Mouse (Mus musculus) hindbrain, embryonic 11.5 days (tissue): Measurements from ENCODE around the gene Adh1. TPM values are rescaled to one million over a fixed set of nuclear protein-coding genes. Genes with fewer than 3 reads are reported as not detected.
A peak's percentile ranks its signal among the peaks of the same experiment; 100 is the strongest.

Experiments
- ATAC-seq: fragments of 200-750 bp; cut with Nextera tagmentation; 2 replicates; pipeline ENCODE4 v1.8.0; 2017; ENCODE audit warnings: mild to moderate bottlenecking, moderate TSS enrichment, moderate library complexity; ENCODE audit not compliant: low FRiP score
- DNase-seq: peaks from one replicate; pipeline ENCODE4 v3.0.0-alpha.2; 2015; ENCODE audit warnings: low spot score
- H3K27ac ChIP-seq: fragments of 300-500 bp; sonication (generic); 2 replicates; pipeline ENCODE4 v1.5.1; 2014; ENCODE audit warnings: mild to moderate bottlenecking, low read depth, low read length
- H3K27me3 ChIP-seq: fragments of 300-500 bp; sonication (generic); 2 replicates; pipeline ENCODE4 v1.6.1; 2014; ENCODE audit warnings: mild to moderate bottlenecking, low read length, moderate library complexity, mixed read lengths; ENCODE audit not compliant: control insufficient read depth, insufficient read depth
- H3K36me3 ChIP-seq: fragments of 300-500 bp; sonication (generic); 2 replicates; pipeline ENCODE4 v1.6.1; 2014; ENCODE audit warnings: mild to moderate bottlenecking, low read length, moderate library complexity, mixed read lengths; ENCODE audit not compliant: control insufficient read depth, insufficient read depth
- H3K4me1 ChIP-seq: fragments of 300-500 bp; sonication (generic); replicated peaks from 2 replicates; pipeline ENCODE4 v1.6.1; 2014; ENCODE audit warnings: low read length, mixed read lengths; ENCODE audit not compliant: control insufficient read depth, insufficient read depth
- H3K4me2 ChIP-seq: fragments of 300-500 bp; sonication (generic); replicated peaks from 2 replicates; pipeline ENCODE4 v1.6.1; 2014; ENCODE audit warnings: mild to moderate bottlenecking, low read depth, low read length
- H3K4me3 ChIP-seq: fragments of 300-500 bp; sonication (generic); 2 replicates; pipeline ENCODE4 v1.5.1; 2014; ENCODE audit warnings: low read depth, low read length
- H3K9ac ChIP-seq: fragments of 300-500 bp; sonication (generic); 2 replicates; pipeline ENCODE4 v1.6.1; 2014; ENCODE audit warnings: low read depth, low read length
- H3K9me3 ChIP-seq: fragments of 300-500 bp; sonication (generic); 2 replicates; pipeline ENCODE4 v1.6.1; 2016; ENCODE audit warnings: low read length; ENCODE audit not compliant: control insufficient read depth
- WGBS: fragments of 180-500 bp; shearing (Covaris S2); extraction: QIAGEN DNeasy Blood & Tissue Kit; methylation state at CpG from one replicate; pipeline ENCODE4 v1.1.7; 2014; 5-methylcytosine and 5-hydroxymethylcytosine counted together
- polyA plus RNA-seq: library from polyadenylated mRNA; unstranded; fragments of >200 nt; fragmentation: Nextera tagmentation; extraction: Ambion mirVana; gene quantifications from 2 replicates; pipeline ENCODE4 v1.2.1, GENCODE M21; 2014

Gene Adh1
- polyA plus RNA-seq, 1 experiment from 2014 or later, result 0.29 TPM

- Histone ChIP-seq H3K4me3 (no peak overlapping the region), H3K27me3 (no peaks in the 10 kb centered on the region), H3K36me3 (no peaks in the 10 kb centered on the region), H3K4me1 (no peaks in the 10 kb centered on the region), H3K9me3 (no peaks in the 10 kb centered on the region), H3K9ac (no peak overlapping the region), H3K4me2 (no peak overlapping the region), H3K27ac (no peak overlapping the region)
- 66% methylated on average over 10 of the region's 10 CpGs for WGBS
- DNase-seq (no peak), ATAC-seq (no peak)
These were observed 44.9 kb downstream of the Adh1 start for GRCm38 (mm10) chr3:138305486-138306289.

GRCm38 (mm10) chr3:138306290-138306683 is 45.5 kb downstream of the Adh1 start:
- H3K27ac ChIP-seq, result no peak overlapping the region
- peak; percentile 12 for DNase-seq

DNA sequence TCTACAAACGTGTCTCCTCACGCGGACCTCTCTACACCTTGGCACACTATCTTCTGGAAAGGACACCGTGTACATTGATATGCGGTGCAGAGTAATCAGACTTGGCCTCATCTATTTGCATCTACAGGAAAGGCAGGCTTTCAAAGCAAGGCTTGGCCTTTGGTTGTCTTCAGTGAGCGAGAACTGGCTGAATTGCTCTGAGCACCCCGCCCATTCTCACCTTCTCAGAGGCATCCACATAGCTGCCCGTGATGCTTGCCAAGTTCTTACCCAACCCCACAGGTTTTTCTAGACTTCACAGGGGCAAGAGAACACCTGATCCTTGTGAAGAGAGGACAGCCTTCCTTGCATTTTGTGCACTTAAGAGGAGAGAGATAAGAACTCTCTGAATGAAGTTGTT is 49.1 kb downstream of the Adh1 start:
- ATAC-seq (no peak), DNase-seq (no peak)
- Histone ChIP-seq H3K9me3 (no peaks in the 10 kb centered on the region), H3K36me3 (no peaks in the 10 kb centered on the region), H3K27ac (no peak overlapping the region), H3K4me2 (no peak overlapping the region), H3K4me1 (no peaks in the 10 kb centered on the region), H3K9ac (no peak overlapping the region), H3K27me3 (no peaks in the 10 kb centered on the region), H3K4me3 (no peak overlapping the region)
- 92% methylated on average over 8 of the region's 8 CpGs for WGBS

More at GRCm38 (mm10) chr3:138306290-138306683, 45.5 kb downstream of the Adh1 start:
- Histone ChIP-seq H3K4me2 (no peak overlapping the region), H3K4me1 (no peaks in the 10 kb centered on the region), H3K4me3 (no peak overlapping the region), H3K9ac (no peak overlapping the region), H3K9me3 (no peaks in the 10 kb centered on the region), H3K36me3 (no peaks in the 10 kb centered on the region), H3K27me3 (no peaks in the 10 kb centered on the region)
- no peak for ATAC-seq
- 49% methylated on average over 8 of the region's 8 CpGs for WGBS

- Histone ChIP-seq H3K27me3 (no peaks in the 10 kb centered on the region), H3K4me3 (no peak overlapping the region), H3K27ac (no peak overlapping the region), H3K4me2 (no peak overlapping the region), H3K9ac (no peak overlapping the region), H3K36me3 (no peaks in the 10 kb centered on the region), H3K4me1 (no peaks in the 10 kb centered on the region), H3K9me3 (no peaks in the 10 kb centered on the region)
- no peak for DNase-seq
- no peak for ATAC-seq
- 83% methylated on average over 6 of the region's 6 CpGs for whole genome bisulfite sequencing
These were observed 50.2 kb downstream of the Adh1 start for GRCm38 (mm10) chr3:138311015-138311414.

DNA sequence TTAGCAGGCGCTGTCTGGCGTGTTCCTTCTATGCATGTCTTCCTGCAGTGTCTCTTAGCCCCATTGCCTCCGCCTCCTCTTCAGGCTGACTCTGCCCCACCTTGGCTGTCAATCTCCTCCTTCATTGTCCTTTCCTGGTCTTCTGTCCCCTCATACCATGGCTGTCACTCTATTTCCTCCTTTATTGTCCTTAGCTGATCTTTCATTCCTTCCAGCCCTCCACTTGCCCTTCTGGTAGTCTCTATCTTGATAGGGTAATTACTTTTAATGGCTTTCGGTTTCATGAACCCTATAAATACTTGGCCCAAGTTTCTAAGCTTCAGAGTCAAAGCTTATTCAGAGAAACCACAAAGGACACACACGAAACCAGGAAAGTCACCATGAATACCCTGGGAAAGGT is 52.2 kb downstream of the Adh1 start, which contains the start of gene Adh6a:
Gene Adh6a (plus strand): TSS at position 322 of the 400 bp plus-strand sequence.
- ATAC-seq (no peak), DNase-seq (no peak)
- no peak within 1 kb of the TSS for H3K27ac ChIP-seq
- H3K4me3 ChIP-seq, result no peak within 1 kb of the TSS
- H3K9me3 ChIP-seq, result no peaks in the 10 kb centered on the region
- WGBS, result 75% methylated on average over 5 of the region's 5 CpGs
- no peak within 1 kb of the TSS for H3K9ac ChIP-seq
- H3K4me2 ChIP-seq, result no peak within 1 kb of the TSS
- no peaks in the 10 kb centered on the region for H3K36me3 ChIP-seq
- H3K27me3 ChIP-seq, result no peaks in the 10 kb centered on the region
- H3K4me1 ChIP-seq, result no peaks in the 10 kb centered on the region

DNA sequence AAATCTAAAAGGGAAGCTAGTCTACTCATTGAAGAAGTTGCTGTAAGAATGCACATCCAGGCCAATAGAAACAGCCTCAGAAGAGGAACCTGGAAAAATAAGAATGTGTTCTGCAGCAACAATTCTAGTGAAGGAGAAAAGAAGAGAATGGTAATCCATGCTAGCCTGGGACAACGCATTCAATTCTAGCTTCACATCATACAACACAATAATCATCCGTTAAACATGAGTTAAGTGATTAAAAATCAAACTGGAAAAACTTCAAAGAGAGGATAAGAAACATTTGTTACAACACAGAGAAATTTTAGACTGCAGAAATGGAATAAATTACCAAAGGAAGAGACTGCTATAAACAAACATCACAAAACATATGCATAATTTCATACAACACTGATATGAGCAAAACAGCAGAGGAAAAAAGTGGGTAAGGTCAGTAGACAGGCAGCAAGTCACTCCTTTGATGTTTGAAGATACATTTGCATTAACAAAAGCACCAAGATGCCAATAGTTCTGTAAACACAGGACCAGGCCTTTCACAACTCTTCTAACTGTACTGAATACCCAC is 56.2 kb downstream of the Adh1 start:
- Histone ChIP-seq H3K4me3 (no peak overlapping the region), H3K27me3 (no peaks in the 10 kb centered on the region), H3K36me3 (no peaks in the 10 kb centered on the region), H3K4me1 (no peaks in the 10 kb centered on the region), H3K9ac (no peak overlapping the region), H3K4me2 (no peak overlapping the region), H3K27ac (no peak overlapping the region), H3K9me3 (no peaks in the 10 kb centered on the region)
- DNase-seq (no peak), ATAC-seq (no peak)
- WGBS, result 89% methylated on average over 2 of the region's 2 CpGs

DNA sequence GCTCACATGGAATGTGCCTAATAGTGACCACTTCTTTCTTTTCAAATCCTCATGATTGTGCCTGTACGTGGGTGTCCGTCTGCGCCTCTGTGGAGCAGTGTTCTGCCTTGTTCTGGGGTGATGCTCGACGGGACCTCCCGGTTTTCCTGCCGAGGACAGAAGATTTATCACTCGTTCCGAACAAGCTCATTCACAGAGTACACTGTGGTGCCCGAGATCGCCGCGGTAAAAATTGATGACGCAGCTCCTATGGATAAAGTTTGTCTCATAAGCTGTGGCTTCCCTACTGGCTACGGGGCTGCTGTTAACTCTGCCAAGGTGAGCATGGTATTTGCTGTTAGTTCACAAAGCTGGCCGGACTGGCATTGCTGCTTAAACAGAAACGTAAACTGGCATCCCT is 64.2 kb downstream of the Adh1 start:
- H3K4me3 ChIP-seq, result no peak overlapping the region
- no peak for ATAC-seq
- no peaks in the 10 kb centered on the region for H3K9me3 ChIP-seq
- WGBS, result 93% methylated on average over 17 of the region's 17 CpGs
- H3K36me3 ChIP-seq, result no peaks in the 10 kb centered on the region
- no peaks in the 10 kb centered on the region for H3K27me3 ChIP-seq
- no peak overlapping the region for H3K4me2 ChIP-seq
- no peaks in the 10 kb centered on the region for H3K4me1 ChIP-seq
- H3K27ac ChIP-seq, result no peak overlapping the region
- DNase-seq, result no peak
- no peak overlapping the region for H3K9ac ChIP-seq

DNA sequence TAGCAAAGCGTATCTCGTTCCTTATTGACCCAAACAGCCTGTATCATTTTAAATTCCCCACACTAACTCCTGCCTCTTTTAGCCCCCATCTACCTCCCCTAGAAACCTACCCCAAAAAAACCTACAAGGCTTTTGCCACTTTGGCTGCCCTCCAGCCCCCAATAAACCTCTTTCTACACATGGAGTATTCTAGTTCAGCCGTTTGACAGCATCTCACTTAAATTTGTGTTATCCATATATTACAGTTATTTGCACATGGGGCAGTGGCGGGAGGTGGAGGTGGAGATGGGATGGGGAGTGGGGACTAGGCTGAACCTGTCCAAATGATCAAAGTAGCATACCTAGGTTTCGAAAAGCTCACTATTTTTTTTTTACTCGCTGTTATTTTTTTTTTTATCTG is 64.7 kb downstream of the Adh1 start:
- no peak for DNase-seq
- H3K9ac ChIP-seq, result no peak overlapping the region
- no peaks in the 10 kb centered on the region for H3K9me3 ChIP-seq
- 89% methylated on average over 6 of the region's 6 CpGs for WGBS
- no peaks in the 10 kb centered on the region for H3K4me1 ChIP-seq
- no peaks in the 10 kb centered on the region for H3K27me3 ChIP-seq
- no peak overlapping the region for H3K27ac ChIP-seq
- ATAC-seq, result no peak
- no peak overlapping the region for H3K4me3 ChIP-seq
- no peaks in the 10 kb centered on the region for H3K36me3 ChIP-seq
- H3K4me2 ChIP-seq, result no peak overlapping the region

DNA sequence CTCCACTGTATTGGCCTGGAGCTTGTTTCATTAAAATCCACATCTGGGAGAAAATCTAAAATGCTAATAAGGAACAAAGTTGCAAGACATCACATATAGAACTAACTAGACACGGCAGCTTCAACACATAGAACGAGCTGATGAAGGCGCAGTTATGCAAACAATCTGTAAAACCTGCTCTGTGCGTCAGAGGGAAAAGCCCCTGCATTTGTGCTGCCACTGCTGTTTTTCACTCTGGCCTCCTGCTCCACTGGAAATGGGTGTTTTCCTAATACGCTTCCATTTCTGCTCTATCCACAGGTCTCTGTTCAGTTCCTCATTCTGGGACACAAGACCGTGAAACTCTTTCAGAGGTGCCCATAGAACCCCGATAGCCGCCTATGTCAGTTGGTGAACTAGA is 73.1 kb downstream of the Adh1 start:
- DNase-seq (no peak), ATAC-seq (no peak)
- no peaks in the 10 kb centered on the region for H3K36me3 ChIP-seq
- H3K4me2 ChIP-seq, result no peak overlapping the region
- H3K4me1 ChIP-seq, result no peaks in the 10 kb centered on the region
- no peaks in the 10 kb centered on the region for H3K27me3 ChIP-seq
- WGBS, result 89% methylated on average over 8 of the region's 8 CpGs
- no peak overlapping the region for H3K4me3 ChIP-seq
- H3K9ac ChIP-seq, result no peak overlapping the region
- H3K27ac ChIP-seq, result no peak overlapping the region
- no peaks in the 10 kb centered on the region for H3K9me3 ChIP-seq
